Mouse (Mus musculus) midbrain, embryonic 13.5 days (tissue): ENCODE results near the gene Chodl. TPM values are rescaled to one million over a fixed set of nuclear protein-coding genes. Genes with fewer than 3 reads are reported as not detected.

ENCODE experiments used
- ATAC-seq: fragments of 200-750 bp; cut with Nextera tagmentation; 2 replicates; pipeline ENCODE4 v1.8.0; 2017; ENCODE audit warnings: mild to moderate bottlenecking, moderate TSS enrichment, moderate library complexity
- H3K27ac ChIP-seq: fragments of 300-500 bp; sonication (generic); 2 replicates; pipeline ENCODE4 v1.5.1; 2015; ENCODE audit warnings: inconsistent platforms, mild to moderate bottlenecking, moderate library complexity
- H3K27me3 ChIP-seq: fragments of 300-500 bp; sonication (generic); 2 replicates; pipeline ENCODE4 v1.6.1; 2015; ENCODE audit warnings: mild to moderate bottlenecking, inconsistent platforms
- H3K36me3 ChIP-seq: fragments of 300-500 bp; sonication (generic); 2 replicates; pipeline ENCODE4 v1.6.1; 2015; ENCODE audit warnings: mild to moderate bottlenecking, inconsistent platforms
- H3K4me1 ChIP-seq: fragments of 300-500 bp; sonication (generic); replicated peaks from 2 replicates; pipeline ENCODE4 v1.6.1; 2015; ENCODE audit warnings: inconsistent platforms
- H3K4me2 ChIP-seq: fragments of 300-500 bp; sonication (generic); replicated peaks from 2 replicates; pipeline ENCODE4 v1.6.1; 2015; ENCODE audit warnings: moderate library complexity, mild to moderate bottlenecking, inconsistent platforms
- H3K4me3 ChIP-seq: fragments of 300-500 bp; sonication (generic); replicated peaks from 2 replicates; pipeline ENCODE4 v1.5.1; 2015; ENCODE audit warnings: mild to moderate bottlenecking, inconsistent platforms
- H3K9ac ChIP-seq: fragments of 300-500 bp; sonication (generic); replicated peaks from 2 replicates; pipeline ENCODE4 v1.6.1; 2015; ENCODE audit warnings: mild to moderate bottlenecking, inconsistent platforms
- H3K9me3 ChIP-seq: fragments of 300-500 bp; sonication (generic); 2 replicates; pipeline ENCODE4 v1.6.1; 2016; ENCODE audit warnings: mild to moderate bottlenecking, inconsistent platforms
- WGBS: fragments of 180-500 bp; shearing (Covaris S2); methylation state at CpG from one replicate; pipeline ENCODE4 v1.1.7; 2015; 5-methylcytosine and 5-hydroxymethylcytosine counted together
- polyA plus RNA-seq: library from polyadenylated mRNA; unstranded; fragments of >200 nt; fragmentation: Nextera tagmentation; extraction: Ambion mirVana; gene quantifications from 2 replicates; pipeline ENCODE4 v1.2.1, GENCODE M21; 2015

Chodl gene
- 3.1 and 3.4 TPM in 2 replicates for polyA plus RNA-seq

- peak within 1 kb of the TSS; percentile 72 for H3K9ac ChIP-seq
- H3K4me3 ChIP-seq = peak within 1 kb of the TSS; percentile 61
- ATAC-seq = peak; percentile 88
- H3K36me3 ChIP-seq = no peaks in the 10 kb centered on the region
- H3K27ac ChIP-seq = no peak within 1 kb of the TSS
- H3K9me3 ChIP-seq = no peaks in the 10 kb centered on the region
- H3K4me2 ChIP-seq = peak within 1 kb of the TSS; percentile 98
- 14% methylated on average over 19 of the region's 19 CpGs for WGBS
- peaks cover 16% of the 10 kb centered on the region for H3K4me1 ChIP-seq
- peaks cover 8% of the 10 kb centered on the region; the same call in 1 of the 2 replicates for H3K27me3 ChIP-seq
Observed at GRCm38 (mm10) chr16:78930382-78931286, at the start of gene Chodl. Gene Chodl, plus strand, starts transcription at chr16:78930948.

- H3K9ac ChIP-seq = no peak overlapping the region
- no peak overlapping the region for H3K4me2 ChIP-seq
- H3K4me3 ChIP-seq = no peak overlapping the region
- no peaks in the 10 kb centered on the region for H3K9me3 ChIP-seq
- no peak for ATAC-seq
- H3K27me3 ChIP-seq = no peaks in the 10 kb centered on the region
- no peaks in the 10 kb centered on the region for H3K4me1 ChIP-seq
- no peak overlapping the region for H3K27ac ChIP-seq
- WGBS = 73% methylated on average over 5 of the region's 5 CpGs
- no peaks in the 10 kb centered on the region for H3K36me3 ChIP-seq
Observed at GRCm38 (mm10) chr16:78922644-78923043, 8.1 kb upstream of the Chodl start.

DNA sequence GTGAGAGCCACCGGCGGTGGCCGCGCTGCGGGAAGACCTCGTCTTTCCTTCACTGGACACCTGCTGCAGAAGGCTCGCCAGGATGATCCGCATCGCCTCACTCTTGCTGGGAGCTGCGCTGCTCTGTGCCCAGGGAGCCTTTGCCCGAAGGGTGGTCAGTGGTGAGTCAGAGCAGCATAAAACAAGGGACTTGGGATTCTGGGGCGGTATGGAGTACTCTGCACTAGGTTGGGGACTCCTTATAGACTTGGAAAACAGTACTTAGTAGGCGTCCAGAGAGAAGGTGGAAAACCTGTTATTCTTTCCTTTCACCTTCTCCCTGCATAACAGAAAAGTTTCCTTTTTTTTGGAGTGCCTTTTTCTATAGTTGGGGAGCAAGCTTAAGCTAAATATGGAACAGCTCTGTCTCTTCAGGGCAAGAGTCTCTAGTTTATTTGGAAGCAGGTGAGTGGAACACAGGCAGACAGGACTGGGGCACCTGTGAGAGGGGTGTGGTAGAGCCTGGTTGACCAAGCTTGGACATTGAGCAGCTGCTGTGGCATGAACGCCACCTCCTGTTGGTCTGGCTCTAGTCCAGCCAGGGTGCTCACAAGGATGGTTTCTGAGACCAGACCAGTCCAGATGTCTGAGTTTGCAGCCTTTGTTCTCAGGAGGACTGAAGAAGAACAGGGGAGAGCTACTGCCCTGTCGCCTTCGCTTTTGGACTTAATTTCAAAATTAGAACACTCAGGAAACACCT lies 708 bp downstream of the Chodl start:
- Histone ChIP-seq H3K36me3 (no peaks in the 10 kb centered on the region), H3K4me1 (peaks cover 16% of the 10 kb centered on the region), H3K4me2 (peak overlapping the region; percentile 98), H3K27ac (no peak overlapping the region), H3K27me3 (peaks cover 8% of the 10 kb centered on the region; the same call in 1 of the 2 replicates), H3K4me3 (peak overlapping the region; percentile 61), H3K9me3 (no peaks in the 10 kb centered on the region), H3K9ac (peak overlapping the region; percentile 72)
- 13% methylated on average over 16 of the region's 16 CpGs for WGBS
- ATAC-seq = peak; percentile 82

DNA sequence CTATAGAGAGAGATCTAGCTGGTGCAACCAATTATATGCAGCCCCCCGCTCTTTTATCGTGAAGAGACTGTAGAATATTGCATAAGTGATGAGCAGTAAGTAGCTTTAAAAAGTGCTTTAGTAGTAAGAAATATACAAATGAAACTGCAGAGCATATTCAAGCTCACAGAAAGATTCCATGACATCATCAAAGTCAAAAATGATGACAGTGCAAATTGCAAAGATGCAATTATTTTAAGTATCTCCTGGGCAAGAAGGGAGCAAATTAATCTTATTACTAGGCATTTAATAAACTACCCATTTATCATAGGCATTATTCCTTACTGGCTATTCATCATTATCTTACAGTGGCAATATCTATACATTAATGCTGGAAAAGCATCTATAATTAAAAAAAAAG lies 3.5 kb downstream of the Chodl start:
- Histone ChIP-seq H3K4me3 (no peak overlapping the region), H3K27me3 (peaks cover 8% of the 10 kb centered on the region; the same call in 1 of the 2 replicates), H3K27ac (no peak overlapping the region), H3K9me3 (no peaks in the 10 kb centered on the region), H3K4me2 (no peak overlapping the region), H3K4me1 (peaks cover 16% of the 10 kb centered on the region), H3K36me3 (no peaks in the 10 kb centered on the region), H3K9ac (no peak overlapping the region)
- 89% methylated on average over 2 of the region's 2 CpGs for WGBS
- ATAC-seq = no peak

DNA sequence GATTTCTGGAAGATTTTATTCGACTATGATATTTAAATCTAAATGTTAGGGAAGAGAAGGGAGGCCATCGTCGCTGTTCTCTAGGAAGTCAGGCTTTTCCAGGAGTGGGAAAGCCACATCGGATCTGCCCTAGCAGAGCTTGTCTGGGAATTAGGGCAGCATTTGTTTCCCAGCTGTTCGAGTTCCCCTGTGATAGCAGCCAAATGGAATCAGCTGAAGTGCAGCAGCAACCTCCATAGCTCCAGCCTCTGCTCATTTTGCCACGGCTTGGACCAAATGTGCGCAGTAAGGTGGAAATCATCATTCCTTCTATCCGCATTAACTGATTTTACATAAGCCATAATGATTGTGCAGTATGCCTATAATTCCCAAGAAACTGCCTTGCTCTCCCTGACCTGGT lies 7.0 kb downstream of the Chodl start:
- Histone ChIP-seq H3K4me3 (no peak overlapping the region), H3K4me2 (no peak overlapping the region), H3K9me3 (peaks cover 12% of the 10 kb centered on the region), H3K9ac (no peak overlapping the region), H3K36me3 (no peaks in the 10 kb centered on the region), H3K4me1 (no peaks in the 10 kb centered on the region), H3K27me3 (no peaks in the 10 kb centered on the region), H3K27ac (no peak overlapping the region)
- no peak for ATAC-seq
- 80% methylated on average over 8 of the region's 8 CpGs for WGBS

DNA sequence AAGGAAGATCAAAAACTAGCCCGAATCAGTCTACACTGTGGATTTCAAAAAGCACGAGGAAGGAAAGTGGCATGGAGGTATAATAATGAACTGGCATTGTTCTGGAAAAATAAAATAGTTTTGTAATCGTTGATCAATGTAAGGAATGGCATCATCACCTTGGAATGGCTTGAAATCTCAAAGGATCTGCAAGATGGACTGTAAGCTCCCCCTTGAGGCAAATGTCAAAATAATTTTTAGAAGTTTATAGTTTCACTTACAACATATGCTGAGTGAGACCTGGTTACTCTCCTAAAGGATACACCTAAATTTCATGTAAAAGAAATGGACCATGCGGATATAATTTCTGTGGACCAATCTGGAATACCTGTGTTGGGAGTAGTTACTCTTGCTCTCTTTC lies 19.6 kb downstream of the Chodl start:
- Histone ChIP-seq H3K4me1 (no peaks in the 10 kb centered on the region), H3K9me3 (no peaks in the 10 kb centered on the region), H3K36me3 (no peaks in the 10 kb centered on the region), H3K27ac (no peak overlapping the region), H3K27me3 (no peaks in the 10 kb centered on the region), H3K9ac (no peak overlapping the region), H3K4me2 (no peak overlapping the region), H3K4me3 (no peak overlapping the region)
- no peak for ATAC-seq
- WGBS = 83% methylated on average over 4 of the region's 4 CpGs

DNA sequence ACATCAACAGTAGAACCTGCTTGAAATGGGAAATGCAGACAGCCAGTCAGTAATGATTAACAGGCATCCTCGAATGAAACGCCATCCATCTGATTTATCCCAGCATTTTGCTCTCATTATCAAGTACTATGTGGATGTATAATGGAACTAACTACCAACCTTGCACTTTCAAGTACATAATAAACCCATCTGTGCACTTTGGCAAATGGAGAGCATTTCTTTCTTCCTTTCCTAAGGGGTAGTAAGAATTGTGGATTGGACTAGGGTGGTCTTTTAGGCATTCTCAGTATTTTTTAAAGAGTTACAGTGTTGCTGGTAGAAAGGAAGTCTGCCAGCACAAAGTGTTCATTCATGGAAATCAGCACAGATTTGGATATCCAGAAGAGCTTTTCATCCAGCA lies 26.7 kb downstream of the Chodl start:
- no peaks in the 10 kb centered on the region for H3K9me3 ChIP-seq
- H3K36me3 ChIP-seq = no peaks in the 10 kb centered on the region
- no peak overlapping the region for H3K27ac ChIP-seq
- H3K27me3 ChIP-seq = no peaks in the 10 kb centered on the region
- H3K4me3 ChIP-seq = no peak overlapping the region
- ATAC-seq = no peak
- 0 out of 2 replicates have a peak, but pooled peaks cover 4% of the 10 kb centered on the region for H3K4me1 ChIP-seq
- H3K9ac ChIP-seq = no peak overlapping the region
- H3K4me2 ChIP-seq = no peak overlapping the region
- 82% methylated on average over 2 of the region's 2 CpGs for WGBS

- H3K4me3 ChIP-seq = no peak overlapping the region
- ATAC-seq = peak; percentile 75; the same call in 1 of the 2 replicates
- 37% methylated on average over 13 of the region's 13 CpGs for WGBS
Observed at GRCm38 (mm10) chr16:78969091-78969731, 38.5 kb downstream of the Chodl start.

GRCm38 (mm10) chr16:78974099-78974498 lies 43.4 kb downstream of the Chodl start:
- 92% methylated on average over 13 of the region's 13 CpGs for WGBS
- no peaks in the 10 kb centered on the region for H3K36me3 ChIP-seq
- H3K4me3 ChIP-seq = no peak overlapping the region
- no peak overlapping the region for H3K27ac ChIP-seq
- H3K4me1 ChIP-seq = no peaks in the 10 kb centered on the region
- no peak for ATAC-seq
- H3K27me3 ChIP-seq = no peaks in the 10 kb centered on the region
- no peak overlapping the region for H3K9ac ChIP-seq
- no peak overlapping the region for H3K4me2 ChIP-seq
- H3K9me3 ChIP-seq = no peaks in the 10 kb centered on the region

More at GRCm38 (mm10) chr16:78969091-78969731, 38.5 kb downstream of the Chodl start:
- Histone ChIP-seq H3K4me2 (no peak overlapping the region), H3K9me3 (no peaks in the 10 kb centered on the region), H3K27ac (no peak overlapping the region), H3K9ac (no peak overlapping the region), H3K4me1 (no peaks in the 10 kb centered on the region), H3K27me3 (no peaks in the 10 kb centered on the region), H3K36me3 (no peaks in the 10 kb centered on the region)

GRCm38 (mm10) chr16:78976384-78976783 lies 45.6 kb downstream of the Chodl start:
- Histone ChIP-seq H3K27ac (no peak overlapping the region), H3K4me2 (no peak overlapping the region), H3K27me3 (no peaks in the 10 kb centered on the region), H3K4me1 (no peaks in the 10 kb centered on the region), H3K4me3 (no peak overlapping the region), H3K9ac (no peak overlapping the region), H3K9me3 (no peaks in the 10 kb centered on the region), H3K36me3 (no peaks in the 10 kb centered on the region)
- peak; percentile 82 for ATAC-seq
- WGBS = 28% methylated on average over 8 of the region's 8 CpGs
